Mouse (Mus musculus) olfactory bulb, adult 2 months (tissue): Measurements from ENCODE around the gene Aip.

Experiments
- CTCF ChIP-seq: fragments of 200-500 bp; IDR thresholded peaks from 2 replicates; pipeline ENCODE4 v1.5.1; 2012; ENCODE audit warnings: low read depth, mild to moderate bottlenecking, low read length, moderate library complexity; ENCODE audit not compliant: insufficient read depth
- POLR2A ChIP-seq: fragments of 200-500 bp; IDR thresholded peaks from 2 replicates; pipeline ENCODE4 v1.6.1; 2012; ENCODE audit warnings: mild to moderate bottlenecking, low read depth, low read length, moderate library complexity; ENCODE audit not compliant: insufficient read depth

DNA sequence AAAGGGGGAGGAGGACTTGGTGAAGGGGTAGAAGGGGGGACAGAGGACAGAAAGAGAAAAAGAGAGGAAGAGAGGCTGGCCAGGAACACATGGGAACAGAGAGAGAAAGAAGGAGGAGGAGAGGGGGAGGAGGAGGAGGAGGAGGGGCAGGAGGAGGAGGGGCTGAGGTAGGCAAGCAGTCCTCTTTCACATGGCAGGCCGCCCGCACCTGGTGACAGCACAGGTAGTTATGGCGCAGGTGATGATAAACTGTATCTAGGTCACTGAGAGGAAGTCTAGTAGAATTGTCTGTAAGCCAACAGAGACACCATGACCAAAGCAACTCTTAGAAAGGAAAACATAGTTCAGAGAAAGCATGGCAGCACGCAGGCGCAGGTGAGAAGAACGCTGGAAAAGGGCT, 54.3 kb downstream of the Aip start:
- TF ChIP-seq CTCF = no peak
- TF ChIP-seq POLR2A = no peak
